Mouse (Mus musculus): Measurements from ENCODE around the gene Actb. TPM values are rescaled to one million over a fixed set of nuclear protein-coding genes. Genes with fewer than 3 reads are reported as not detected.
A peak's percentile ranks its signal among the peaks of the same experiment; 100 is the strongest.

The Actb gene
- polyA plus RNA-seq, 1 experiment from 2014 or later, result 5,062 TPM

DNA sequence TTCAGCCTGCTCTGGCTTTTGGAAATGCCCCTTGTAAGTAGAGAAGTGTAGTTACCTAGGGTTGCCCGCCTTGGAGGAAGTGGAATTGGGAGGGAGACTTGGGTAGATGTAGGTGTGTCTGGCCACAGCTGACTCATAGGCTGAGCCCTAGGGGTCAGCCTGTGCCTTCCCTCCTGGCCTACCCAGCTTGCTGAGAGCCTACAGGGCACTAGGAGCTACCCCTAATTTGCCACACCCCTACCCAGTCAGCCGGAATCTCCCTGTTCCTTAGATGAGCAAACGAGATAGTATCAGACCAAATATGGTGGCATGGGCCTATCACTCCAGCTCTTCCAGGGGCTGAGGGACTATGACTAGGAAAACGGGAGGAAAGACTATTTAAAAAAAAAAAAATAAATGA lies 6.2 kb upstream of the Actb start:
- Histone ChIP-seq H3K9ac (ENCODE audit: low read length) (no peak overlapping the region), H3K36me3 (ENCODE audit: control insufficient read depth, insufficient read depth) (no peaks in the 10 kb centered on the region), H3K4me3 (ENCODE audit: low read length) (no peak overlapping the region), H3K4me1 (ENCODE audit: control insufficient read depth, insufficient read depth, low read length) (peaks cover 27% of the 10 kb centered on the region), H3K9me3 (replicated peaks; ENCODE audit: control insufficient read depth, low read length) (no peaks in the 10 kb centered on the region), H3K4me2 (ENCODE audit: low read depth, low read length) (no peak overlapping the region), H3K27me3 (ENCODE audit: control insufficient read depth, insufficient read depth, low read length) (no peaks in the 10 kb centered on the region), H3K27ac (ENCODE audit: low read length) (no peak overlapping the region)
- WGBS, result 82% methylated on average over 4 of the region's 4 CpGs
- ATAC-seq (replicated peaks; ENCODE audit: extremely low read depth, insufficient read depth, low FRiP score), result no peak

- no peak overlapping the region for H3K4me3 ChIP-seq (ENCODE audit: low read length)
- H3K36me3 ChIP-seq (ENCODE audit: control insufficient read depth, insufficient read depth), result no peaks in the 10 kb centered on the region
- no peaks in the 10 kb centered on the region for H3K9me3 ChIP-seq (replicated peaks; ENCODE audit: control insufficient read depth, low read length)
- ATAC-seq (replicated peaks; ENCODE audit: extremely low read depth, insufficient read depth, low FRiP score), result no peak
- WGBS, result 95% methylated on average over 3 of the region's 3 CpGs
- H3K27me3 ChIP-seq (ENCODE audit: control insufficient read depth, insufficient read depth, low read length), result no peaks in the 10 kb centered on the region
- no peak overlapping the region for H3K27ac ChIP-seq (ENCODE audit: low read length)
- peaks cover 30% of the 10 kb centered on the region for H3K4me1 ChIP-seq (ENCODE audit: control insufficient read depth, insufficient read depth, low read length)
- no peak overlapping the region for H3K9ac ChIP-seq (ENCODE audit: low read length)
- no peak overlapping the region for H3K4me2 ChIP-seq (ENCODE audit: low read depth, low read length)
These were observed 5.8 kb upstream of the Actb start for GRCm38 (mm10) chr5:142912320-142912719.

GRCm38 (mm10) chr5:142911629-142912028 lies 5.1 kb upstream of the Actb start:
- peaks cover 34% of the 10 kb centered on the region for H3K4me1 ChIP-seq (ENCODE audit: control insufficient read depth, insufficient read depth, low read length)
- no peak for ATAC-seq (replicated peaks; ENCODE audit: extremely low read depth, insufficient read depth, low FRiP score)
- H3K9me3 ChIP-seq (replicated peaks; ENCODE audit: control insufficient read depth, low read length), result no peaks in the 10 kb centered on the region
- 90% methylated on average over 2 of the region's 2 CpGs for WGBS
- H3K4me2 ChIP-seq (ENCODE audit: low read depth, low read length), result no peak overlapping the region
- H3K4me3 ChIP-seq (ENCODE audit: low read length), result no peak overlapping the region
- no peak overlapping the region for H3K9ac ChIP-seq (ENCODE audit: low read length)
- H3K27me3 ChIP-seq (ENCODE audit: control insufficient read depth, insufficient read depth, low read length), result no peaks in the 10 kb centered on the region
- no peak overlapping the region for H3K27ac ChIP-seq (ENCODE audit: low read length)
- H3K36me3 ChIP-seq (ENCODE audit: control insufficient read depth, insufficient read depth), result no peaks in the 10 kb centered on the region

DNA sequence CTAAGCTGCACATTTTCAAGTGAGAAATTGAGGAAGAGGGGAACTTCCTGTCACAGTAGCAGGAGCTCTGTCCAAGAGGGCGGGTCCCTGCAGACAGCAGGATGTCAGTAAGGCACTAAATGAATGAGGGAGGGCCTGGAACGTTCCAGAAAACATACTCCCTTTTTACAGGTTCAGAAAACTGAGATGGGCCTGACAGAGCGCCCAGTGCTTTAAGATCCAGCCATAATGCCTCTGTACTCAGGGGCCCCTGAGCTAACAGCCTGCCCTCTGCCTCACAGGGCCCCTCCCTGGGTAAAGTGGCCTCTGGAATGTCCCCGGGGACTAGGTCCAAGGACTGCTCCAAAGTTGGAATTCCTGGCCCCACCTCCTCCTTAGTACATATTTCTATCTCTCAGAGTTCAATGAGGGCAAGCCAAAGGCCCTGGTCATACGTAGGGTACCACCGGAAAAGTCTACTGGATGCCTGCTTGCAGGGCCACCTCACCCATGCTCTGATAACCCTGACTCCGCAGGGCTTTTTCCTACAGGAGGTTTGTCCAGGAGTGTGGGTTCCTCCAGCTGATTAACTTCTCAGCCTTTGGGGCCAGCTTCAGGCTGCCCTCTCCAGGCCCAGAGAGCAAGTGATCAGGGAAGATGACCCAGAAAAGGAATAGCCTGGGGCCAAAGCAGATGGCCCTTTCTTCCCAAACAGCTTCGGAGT lies 3.2 kb upstream of the Actb start:
- ATAC-seq (replicated peaks; ENCODE audit: extremely low read depth, insufficient read depth, low FRiP score), result no peak
- Histone ChIP-seq H3K36me3 (ENCODE audit: control insufficient read depth, insufficient read depth) (peaks cover 8% of the 10 kb centered on the region), H3K9ac (ENCODE audit: low read length) (peak overlapping the region; percentile 64), H3K27me3 (ENCODE audit: control insufficient read depth, insufficient read depth, low read length) (no peaks in the 10 kb centered on the region), H3K4me3 (ENCODE audit: low read length) (0 out of 2 replicates have a peak overlapping the region, but pooled peaks have one; percentile 14), H3K4me1 (ENCODE audit: control insufficient read depth, insufficient read depth, low read length) (peaks cover 34% of the 10 kb centered on the region), H3K4me2 (ENCODE audit: low read depth, low read length) (peak overlapping the region; percentile 97), H3K27ac (ENCODE audit: low read length) (peak overlapping the region; percentile 100), H3K9me3 (replicated peaks; ENCODE audit: control insufficient read depth, low read length) (no peaks in the 10 kb centered on the region)
- WGBS, result 16% methylated on average over 8 of the region's 8 CpGs

DNA sequence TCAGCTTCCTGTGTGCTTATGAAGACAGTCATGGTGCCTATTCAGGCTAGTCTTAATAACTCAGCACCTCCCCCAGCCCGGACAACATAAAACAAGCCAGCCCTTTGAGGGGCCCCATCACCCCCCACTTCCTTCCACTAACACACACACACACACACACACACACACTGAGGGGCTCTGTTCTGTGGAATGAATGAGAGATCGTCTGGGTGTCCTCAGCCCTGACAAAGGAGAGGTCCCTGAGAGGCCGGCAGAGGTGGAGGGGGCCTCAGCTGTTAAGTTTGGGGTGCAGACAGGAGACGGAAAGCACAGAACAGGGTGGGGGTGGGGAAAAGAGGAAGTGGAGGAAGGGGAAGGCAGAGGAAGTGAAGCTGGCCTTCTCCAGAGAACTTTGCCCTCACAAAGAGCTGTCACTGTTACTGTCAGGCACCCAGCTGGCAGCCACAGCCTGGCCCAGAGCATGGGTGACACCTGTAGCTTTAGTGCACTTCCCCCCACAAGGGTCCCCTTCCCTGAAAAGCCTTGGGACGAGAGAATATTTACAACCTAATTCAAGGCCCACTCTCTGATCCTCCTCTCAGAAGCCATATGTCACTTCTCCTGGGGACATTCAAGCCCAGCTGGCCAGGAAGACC lies 2.5 kb upstream of the Actb start:
- WGBS, result 25% methylated on average over 5 of the region's 5 CpGs
- no peaks in the 10 kb centered on the region for H3K27me3 ChIP-seq (ENCODE audit: control insufficient read depth, insufficient read depth, low read length)
- no peak for ATAC-seq (replicated peaks; ENCODE audit: extremely low read depth, insufficient read depth, low FRiP score)
- peaks cover 15% of the 10 kb centered on the region for H3K36me3 ChIP-seq (ENCODE audit: control insufficient read depth, insufficient read depth)
- peaks cover 41% of the 10 kb centered on the region for H3K4me1 ChIP-seq (ENCODE audit: control insufficient read depth, insufficient read depth, low read length)
- peak overlapping the region; percentile 64 for H3K9ac ChIP-seq (ENCODE audit: low read length)
- peak overlapping the region; percentile 97 for H3K4me2 ChIP-seq (ENCODE audit: low read depth, low read length)
- peak overlapping the region; percentile 100 for H3K27ac ChIP-seq (ENCODE audit: low read length)
- no peak overlapping the region for H3K4me3 ChIP-seq (ENCODE audit: low read length)
- no peaks in the 10 kb centered on the region for H3K9me3 ChIP-seq (replicated peaks; ENCODE audit: control insufficient read depth, low read length)

- Histone ChIP-seq H3K4me1 (ENCODE audit: control insufficient read depth, insufficient read depth, low read length) (peaks cover 49% of the 10 kb centered on the region), H3K9me3 (replicated peaks; ENCODE audit: control insufficient read depth, low read length) (no peaks in the 10 kb centered on the region), H3K27ac (ENCODE audit: low read length) (peak overlapping the region; percentile 100), H3K4me3 (ENCODE audit: low read length) (peak overlapping the region; percentile 100), H3K36me3 (ENCODE audit: control insufficient read depth, insufficient read depth) (peaks cover 21% of the 10 kb centered on the region), H3K4me2 (ENCODE audit: low read depth, low read length) (peak overlapping the region; percentile 97), H3K9ac (ENCODE audit: low read length) (peak overlapping the region; percentile 91), H3K27me3 (ENCODE audit: control insufficient read depth, insufficient read depth, low read length) (no peaks in the 10 kb centered on the region)
- 30% methylated on average over 5 of the region's 5 CpGs for WGBS
- no peak; the same call in 1 of the 2 replicates for ATAC-seq (replicated peaks; ENCODE audit: extremely low read depth, insufficient read depth, low FRiP score)
These were observed 1.4 kb upstream of the Actb start for GRCm38 (mm10) chr5:142907803-142908559.

DNA sequence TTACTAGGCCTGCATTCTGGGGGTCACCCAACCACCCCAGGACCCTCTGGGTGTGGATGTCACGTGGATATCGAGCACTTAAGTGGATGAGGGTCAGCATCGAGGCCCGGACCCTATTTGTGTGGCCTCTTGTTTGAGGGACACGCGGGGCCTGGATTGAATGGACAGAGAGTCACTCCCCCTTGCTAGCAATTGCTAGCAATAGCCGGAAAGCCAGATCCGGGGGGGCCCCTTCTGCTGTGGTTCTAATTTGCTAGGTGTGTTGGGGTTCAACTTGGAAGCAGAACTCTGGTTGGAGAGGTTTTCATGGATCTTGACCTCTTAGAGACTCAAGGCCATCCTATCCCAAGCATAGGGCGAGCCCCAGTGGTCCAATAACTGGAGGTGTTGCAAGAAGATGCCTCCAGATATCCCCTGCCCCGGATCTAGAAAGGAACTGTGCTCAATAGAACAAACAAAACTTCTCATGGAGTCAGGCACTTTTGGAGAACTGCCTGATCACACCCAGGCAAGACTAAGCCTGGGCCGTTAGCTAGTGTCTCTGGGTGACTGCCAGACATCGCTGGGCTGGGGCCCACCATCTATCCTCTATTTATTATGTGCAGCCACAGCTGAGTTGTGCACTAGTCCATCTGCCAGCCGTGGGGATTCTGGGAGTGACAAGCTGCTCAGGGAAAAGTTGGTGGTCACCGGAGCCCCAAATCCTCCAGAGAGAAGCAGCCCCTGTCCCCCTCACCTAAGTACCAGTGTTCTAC lies 671 bp upstream of the Actb start:
- Histone ChIP-seq H3K27me3 (ENCODE audit: control insufficient read depth, insufficient read depth, low read length) (no peaks in the 10 kb centered on the region), H3K4me1 (ENCODE audit: control insufficient read depth, insufficient read depth, low read length) (peaks cover 56% of the 10 kb centered on the region)
- ATAC-seq (replicated peaks; ENCODE audit: extremely low read depth, insufficient read depth, low FRiP score), result no peak

GRCm38 (mm10) chr5:142905725-142906531 lies 626 bp downstream of the Actb start:
- peak; percentile 82 for ATAC-seq (replicated peaks; ENCODE audit: extremely low read depth, insufficient read depth, low FRiP score)
- no peaks in the 10 kb centered on the region for H3K27me3 ChIP-seq (ENCODE audit: control insufficient read depth, insufficient read depth, low read length)
- under 1% methylated on average over 79 of the region's 84 CpGs for WGBS

More for the DNA sequence above, 671 bp upstream of the Actb start:
- H3K9me3 ChIP-seq (replicated peaks; ENCODE audit: control insufficient read depth, low read length), result no peaks in the 10 kb centered on the region
- H3K4me2 ChIP-seq (ENCODE audit: low read depth, low read length), result peak overlapping the region; percentile 97
- WGBS, result 12% methylated on average over 14 of the region's 14 CpGs
- peak overlapping the region; percentile 91 for H3K9ac ChIP-seq (ENCODE audit: low read length)
- peaks cover 28% of the 10 kb centered on the region for H3K36me3 ChIP-seq (ENCODE audit: control insufficient read depth, insufficient read depth)
- peak overlapping the region; percentile 100 for H3K27ac ChIP-seq (ENCODE audit: low read length)
- H3K4me3 ChIP-seq (ENCODE audit: low read length), result peak overlapping the region; percentile 100

More at GRCm38 (mm10) chr5:142905725-142906531, 626 bp downstream of the Actb start:
- peak overlapping the region; percentile 83 for H3K4me2 ChIP-seq (ENCODE audit: low read depth, low read length)
- H3K9ac ChIP-seq (ENCODE audit: low read length), result peak overlapping the region; percentile 100
- peaks cover 57% of the 10 kb centered on the region for H3K4me1 ChIP-seq (ENCODE audit: control insufficient read depth, insufficient read depth, low read length)
- peak overlapping the region; percentile 100 for H3K4me3 ChIP-seq (ENCODE audit: low read length)
- H3K9me3 ChIP-seq (replicated peaks; ENCODE audit: control insufficient read depth, low read length), result no peaks in the 10 kb centered on the region
- H3K36me3 ChIP-seq (ENCODE audit: control insufficient read depth, insufficient read depth), result peaks cover 37% of the 10 kb centered on the region
- peak overlapping the region; percentile 100 for H3K27ac ChIP-seq (ENCODE audit: low read length)

Data from heart, embryonic 16.5 days (tissue).